Mouse (Mus musculus) embryonic facial prominence, embryonic 15.5 days (tissue): Measurements from ENCODE around the gene Brpf1. TPM values are rescaled to one million over a fixed set of nuclear protein-coding genes. Genes with fewer than 3 reads are reported as not detected.

Experiments used
- ATAC-seq: fragments of 200-750 bp; cut with Nextera tagmentation; 2 replicates; pipeline ENCODE4 v1.8.0; 2017; ENCODE audit warnings: low read depth, moderate TSS enrichment; ENCODE audit not compliant: insufficient number of reproducible peaks, low FRiP score, low TSS enrichment
- H3K27ac ChIP-seq: fragments of 300-500 bp; sonication (generic); replicated peaks from 2 replicates; pipeline ENCODE4 v1.5.1; 2015; ENCODE audit warnings: mild to moderate bottlenecking, inconsistent platforms
- H3K27me3 ChIP-seq: fragments of 300-500 bp; sonication (generic); 2 replicates; pipeline ENCODE4 v1.6.1; 2015; ENCODE audit warnings: inconsistent platforms
- H3K36me3 ChIP-seq: fragments of 300-500 bp; sonication (generic); 2 replicates; pipeline ENCODE4 v1.6.1; 2015; ENCODE audit warnings: mild to moderate bottlenecking, inconsistent platforms
- H3K4me1 ChIP-seq: fragments of 300-500 bp; sonication (generic); 2 replicates; pipeline ENCODE4 v1.6.1; 2015; ENCODE audit warnings: inconsistent platforms
- H3K4me2 ChIP-seq: fragments of 300-500 bp; sonication (generic); replicated peaks from 2 replicates; pipeline ENCODE4 v1.6.1; 2015; ENCODE audit warnings: mild to moderate bottlenecking, inconsistent platforms
- H3K4me3 ChIP-seq: fragments of 300-500 bp; sonication (generic); replicated peaks from 2 replicates; pipeline ENCODE4 v1.5.1; 2015; ENCODE audit warnings: mild to moderate bottlenecking, inconsistent platforms
- H3K9ac ChIP-seq: fragments of 300-500 bp; sonication (generic); 2 replicates; pipeline ENCODE4 v1.6.1; 2015; ENCODE audit warnings: inconsistent platforms
- H3K9me3 ChIP-seq: fragments of 300-500 bp; sonication (generic); replicated peaks from 2 replicates; pipeline ENCODE4 v1.6.1; 2016; ENCODE audit warnings: inconsistent platforms
- WGBS: fragments of 180-500 bp; shearing (Covaris S2); methylation state at CpG from one replicate; pipeline ENCODE4 v1.1.7; 2015; 5-methylcytosine and 5-hydroxymethylcytosine counted together
- polyA plus RNA-seq: library from polyadenylated mRNA; unstranded; fragments of >200 nt; fragmentation: Nextera tagmentation; extraction: Ambion mirVana; gene quantifications from 2 replicates; pipeline ENCODE4 v1.2.1, GENCODE M21; 2015

The Brpf1 gene
- polyA plus RNA-seq, result 18.0 and 22.9 TPM in 2 replicates

- H3K9ac ChIP-seq, result peak within 1 kb of the TSS; percentile 98
- peak within 1 kb of the TSS; percentile 100 for H3K4me3 ChIP-seq
- ATAC-seq, result peak; percentile 63
- 0% methylated on average over 32 of the region's 32 CpGs for WGBS
- H3K9me3 ChIP-seq, result no peaks in the 10 kb centered on the region
- peaks cover 22% of the 10 kb centered on the region for H3K4me1 ChIP-seq
- H3K27ac ChIP-seq, result peak within 1 kb of the TSS; percentile 99
- H3K27me3 ChIP-seq, result no peaks in the 10 kb centered on the region
- H3K4me2 ChIP-seq, result peak within 1 kb of the TSS; percentile 96
- peaks cover 18% of the 10 kb centered on the region for H3K36me3 ChIP-seq
Observed at GRCm38 (mm10) chr6:113306986-113307349, at the start of gene Brpf1. Gene Brpf1, plus strand, starts transcription at chr6:113307137.

- H3K36me3 ChIP-seq, result peaks cover 91% of the 10 kb centered on the region
- no peak for ATAC-seq
- WGBS, result 79% methylated on average over 8 of the region's 8 CpGs
Observed at GRCm38 (mm10) chr6:113261174-113261858, 45.6 kb upstream of the Brpf1 start.

GRCm38 (mm10) chr6:113263531-113263930 is 43.4 kb upstream of the Brpf1 start:
- Histone ChIP-seq H3K4me3 (no peak overlapping the region), H3K27me3 (no peaks in the 10 kb centered on the region), H3K9me3 (no peaks in the 10 kb centered on the region), H3K4me1 (no peaks in the 10 kb centered on the region), H3K9ac (no peak overlapping the region), H3K36me3 (peaks cover 94% of the 10 kb centered on the region), H3K27ac (no peak overlapping the region), H3K4me2 (no peak overlapping the region)
- WGBS, result 85% methylated on average over 6 of the region's 6 CpGs
- ATAC-seq, result no peak

More at GRCm38 (mm10) chr6:113261174-113261858, 45.6 kb upstream of the Brpf1 start:
- Histone ChIP-seq H3K9me3 (no peaks in the 10 kb centered on the region), H3K9ac (no peak overlapping the region), H3K27me3 (no peaks in the 10 kb centered on the region), H3K4me1 (no peaks in the 10 kb centered on the region), H3K4me3 (no peak overlapping the region), H3K4me2 (no peak overlapping the region), H3K27ac (no peak overlapping the region)

- Histone ChIP-seq H3K4me1 (no peaks in the 10 kb centered on the region), H3K4me3 (no peak overlapping the region), H3K4me2 (no peak overlapping the region), H3K9me3 (no peaks in the 10 kb centered on the region), H3K27ac (no peak overlapping the region), H3K9ac (no peak overlapping the region), H3K27me3 (no peaks in the 10 kb centered on the region), H3K36me3 (peaks cover 95% of the 10 kb centered on the region)
- WGBS, result 91% methylated on average over 8 of the region's 8 CpGs
- no peak for ATAC-seq
Observed at GRCm38 (mm10) chr6:113264429-113264828, 42.5 kb upstream of the Brpf1 start.

- Histone ChIP-seq H3K4me3 (no peak overlapping the region), H3K27me3 (no peaks in the 10 kb centered on the region), H3K4me2 (no peak overlapping the region), H3K36me3 (peaks cover 96% of the 10 kb centered on the region), H3K9ac (no peak overlapping the region), H3K9me3 (no peaks in the 10 kb centered on the region), H3K4me1 (no peaks in the 10 kb centered on the region), H3K27ac (no peak overlapping the region)
- WGBS, result 85% methylated on average over 7 of the region's 7 CpGs
- no peak for ATAC-seq
Observed at GRCm38 (mm10) chr6:113266996-113267655, 39.8 kb upstream of the Brpf1 start.

GRCm38 (mm10) chr6:113267988-113268387 is 38.9 kb upstream of the Brpf1 start:
- Histone ChIP-seq H3K4me2 (no peak overlapping the region), H3K9ac (no peak overlapping the region), H3K4me1 (no peaks in the 10 kb centered on the region), H3K9me3 (no peaks in the 10 kb centered on the region), H3K36me3 (peaks cover 96% of the 10 kb centered on the region), H3K27me3 (no peaks in the 10 kb centered on the region), H3K27ac (no peak overlapping the region), H3K4me3 (no peak overlapping the region)
- 91% methylated on average over 1 of the region's 1 CpGs for WGBS
- ATAC-seq, result peak; percentile 58; the same call in 1 of the 2 replicates

GRCm38 (mm10) chr6:113272365-113272764 is 34.6 kb upstream of the Brpf1 start:
- Histone ChIP-seq H3K4me2 (no peak overlapping the region), H3K36me3 (peaks cover 90% of the 10 kb centered on the region), H3K4me1 (no peaks in the 10 kb centered on the region), H3K9ac (no peak overlapping the region), H3K9me3 (no peaks in the 10 kb centered on the region), H3K27me3 (no peaks in the 10 kb centered on the region), H3K4me3 (no peak overlapping the region), H3K27ac (no peak overlapping the region)
- no peak for ATAC-seq
- WGBS, result 75% methylated on average over 3 of the region's 3 CpGs

GRCm38 (mm10) chr6:113276846-113277245 is 30.1 kb upstream of the Brpf1 start:
- H3K9me3 ChIP-seq, result no peaks in the 10 kb centered on the region
- H3K4me3 ChIP-seq, result no peak overlapping the region
- peaks cover 3% of the 10 kb centered on the region for H3K27me3 ChIP-seq
- no peak overlapping the region for H3K27ac ChIP-seq
- H3K9ac ChIP-seq, result no peak overlapping the region
- ATAC-seq, result no peak
- H3K4me2 ChIP-seq, result no peak overlapping the region
- 0 out of 2 replicates have a peak, but pooled peaks cover under 1% of the 10 kb centered on the region for H3K4me1 ChIP-seq
- H3K36me3 ChIP-seq, result peaks cover 66% of the 10 kb centered on the region
- WGBS, result 73% methylated on average over 4 of the region's 4 CpGs

- no peak overlapping the region for H3K4me2 ChIP-seq
- H3K36me3 ChIP-seq, result peaks cover 24% of the 10 kb centered on the region
- 57% methylated on average over 6 of the region's 6 CpGs for WGBS
- H3K4me3 ChIP-seq, result no peak overlapping the region
- H3K9ac ChIP-seq, result no peak overlapping the region
- no peaks in the 10 kb centered on the region for H3K9me3 ChIP-seq
- ATAC-seq, result no peak
- no peak overlapping the region for H3K27ac ChIP-seq
- H3K27me3 ChIP-seq, result peaks cover 44% of the 10 kb centered on the region
- peaks cover 9% of the 10 kb centered on the region for H3K4me1 ChIP-seq
Observed at GRCm38 (mm10) chr6:113281676-113282075, 25.3 kb upstream of the Brpf1 start.

- H3K9ac ChIP-seq, result no peak within 1 kb of the TSS
- no peaks in the 10 kb centered on the region for H3K9me3 ChIP-seq
- no peak within 1 kb of the TSS for H3K27ac ChIP-seq
- peaks cover 20% of the 10 kb centered on the region for H3K36me3 ChIP-seq
- peak within 1 kb of the TSS; percentile 36 for H3K4me2 ChIP-seq
- peak within 1 kb of the TSS; percentile 23 for H3K4me3 ChIP-seq
- WGBS, result 2% methylated on average over 37 of the region's 37 CpGs
- H3K4me1 ChIP-seq, result peaks cover 9% of the 10 kb centered on the region
- H3K27me3 ChIP-seq, result peaks cover 44% of the 10 kb centered on the region
- peak; percentile 31; the same call in 1 of the 2 replicates for ATAC-seq
Observed at GRCm38 (mm10) chr6:113282101-113282802, 24.7 kb upstream of the Brpf1 start, which contains the start of gene Cpne9. Gene Cpne9, plus strand, starts transcription at chr6:113282307.

GRCm38 (mm10) chr6:113282969-113283368 is 24.0 kb upstream of the Brpf1 start:
- Histone ChIP-seq H3K27me3 (peaks cover 44% of the 10 kb centered on the region), H3K4me2 (peak overlapping the region; percentile 29; the same call in 1 of the 2 replicates), H3K9ac (no peak overlapping the region), H3K36me3 (peaks cover 15% of the 10 kb centered on the region), H3K9me3 (no peaks in the 10 kb centered on the region), H3K27ac (no peak overlapping the region), H3K4me3 (peak overlapping the region; percentile 12; the same call in 1 of the 2 replicates), H3K4me1 (peaks cover 9% of the 10 kb centered on the region)
- 2% methylated on average over 22 of the region's 22 CpGs for WGBS
- ATAC-seq, result no peak
